Mouse (Mus musculus): Measurements from ENCODE around the gene Nucb1. TPM values are rescaled to one million over a fixed set of nuclear protein-coding genes. Genes with fewer than 3 reads are reported as not detected.
"Not testable (repeated sequence)": the region's sequence is repeated elsewhere in the genome, so short reads cannot be mapped to it uniquely, and the experiment has no call there.

Nucb1 gene
- 184 and 207 TPM in 2 replicates for total RNA-seq (2014; fragmentation: Nextera tagmentation)
- 316 and 398 TPM in 2 replicates for total RNA-seq (2017)

- peak; percentile 90 for ATAC-seq (replicated peaks; ENCODE audit: poor library complexity, severe bottlenecking)
These were observed at the start of gene Nucb1 for GRCm38 (mm10) chr7:45509912-45510787. Gene Nucb1, minus strand, starts transcription at chr7:45510406.

- ATAC-seq (replicated peaks; ENCODE audit: poor library complexity, severe bottlenecking): no peak
These were observed 48.7 kb upstream of the Nucb1 start for GRCm38 (mm10) chr7:45558907-45559306.

GRCm38 (mm10) chr7:45555787-45556186 is 45.6 kb upstream of the Nucb1 start:
- ATAC-seq (replicated peaks; ENCODE audit: poor library complexity, severe bottlenecking): peak; percentile 90

- no peak for ATAC-seq (replicated peaks; ENCODE audit: poor library complexity, severe bottlenecking)
These were observed 44.5 kb upstream of the Nucb1 start, which contains the start of gene Hsd17b14 for GRCm38 (mm10) chr7:45554744-45555143. Gene Hsd17b14, plus strand, starts transcription at chr7:45554893.

GRCm38 (mm10) chr7:45553990-45554389 is 43.8 kb upstream of the Nucb1 start:
- ATAC-seq (replicated peaks; ENCODE audit: poor library complexity, severe bottlenecking): no peak

GRCm38 (mm10) chr7:45553519-45553918 is 43.3 kb upstream of the Nucb1 start:
- ATAC-seq (replicated peaks; ENCODE audit: poor library complexity, severe bottlenecking): no peak

GRCm38 (mm10) chr7:45551512-45551883 is 41.3 kb upstream of the Nucb1 start:
- ATAC-seq (replicated peaks; ENCODE audit: poor library complexity, severe bottlenecking): no peak

- ATAC-seq (replicated peaks; ENCODE audit: poor library complexity, severe bottlenecking): no peak
These were observed 40.8 kb upstream of the Nucb1 start for GRCm38 (mm10) chr7:45550821-45551511.

- no peak for ATAC-seq (replicated peaks; ENCODE audit: poor library complexity, severe bottlenecking)
These were observed 39.6 kb upstream of the Nucb1 start for GRCm38 (mm10) chr7:45549641-45550436.

- ATAC-seq (replicated peaks; ENCODE audit: poor library complexity, severe bottlenecking): no peak
These were observed 34.3 kb upstream of the Nucb1 start for GRCm38 (mm10) chr7:45544525-45544924.

- ATAC-seq (replicated peaks; ENCODE audit: poor library complexity, severe bottlenecking): no peak
These were observed 30.0 kb upstream of the Nucb1 start for GRCm38 (mm10) chr7:45540213-45540612.

GRCm38 (mm10) chr7:45539095-45539494 is 28.9 kb upstream of the Nucb1 start:
- no peak for ATAC-seq (replicated peaks; ENCODE audit: poor library complexity, severe bottlenecking)

GRCm38 (mm10) chr7:45538163-45539041 is 28.2 kb upstream of the Nucb1 start:
- peak; percentile 86 for ATAC-seq (replicated peaks; ENCODE audit: poor library complexity, severe bottlenecking)

- ATAC-seq (replicated peaks; ENCODE audit: poor library complexity, severe bottlenecking): no peak
These were observed 27.4 kb upstream of the Nucb1 start for GRCm38 (mm10) chr7:45537602-45538001.

- ATAC-seq (replicated peaks; ENCODE audit: poor library complexity, severe bottlenecking): no peak
These were observed 25.5 kb upstream of the Nucb1 start for GRCm38 (mm10) chr7:45535676-45536075.

GRCm38 (mm10) chr7:45530643-45531042 is 20.4 kb upstream of the Nucb1 start:
- no peak for ATAC-seq (replicated peaks; ENCODE audit: poor library complexity, severe bottlenecking)

GRCm38 (mm10) chr7:45529461-45529860 is 19.3 kb upstream of the Nucb1 start:
- peak; percentile 44 for ATAC-seq (replicated peaks; ENCODE audit: poor library complexity, severe bottlenecking)

- not testable (repeated sequence) for ATAC-seq (replicated peaks; ENCODE audit: poor library complexity, severe bottlenecking)
These were observed 17.0 kb upstream of the Nucb1 start for GRCm38 (mm10) chr7:45527169-45527568.

- no peak for ATAC-seq (replicated peaks; ENCODE audit: poor library complexity, severe bottlenecking)
These were observed 16.4 kb upstream of the Nucb1 start for GRCm38 (mm10) chr7:45526474-45527120.

Measured in granulocyte monocyte progenitor cell, adult 5-6 weeks (primary cell).